Mouse (Mus musculus) hindlimb bud, embryonic 11.5 days (tissue): ENCODE results near the gene Pir.
A peak's percentile ranks its signal among the peaks of the same experiment; 100 is the strongest.

Experiments
- DNase-seq: peaks from one replicate; pipeline ENCODE4 v3.0.0-alpha.2; 2012; ENCODE audit warnings: low read depth, low spot score; ENCODE audit errors: extremely low spot score

Gene Pir

DNA sequence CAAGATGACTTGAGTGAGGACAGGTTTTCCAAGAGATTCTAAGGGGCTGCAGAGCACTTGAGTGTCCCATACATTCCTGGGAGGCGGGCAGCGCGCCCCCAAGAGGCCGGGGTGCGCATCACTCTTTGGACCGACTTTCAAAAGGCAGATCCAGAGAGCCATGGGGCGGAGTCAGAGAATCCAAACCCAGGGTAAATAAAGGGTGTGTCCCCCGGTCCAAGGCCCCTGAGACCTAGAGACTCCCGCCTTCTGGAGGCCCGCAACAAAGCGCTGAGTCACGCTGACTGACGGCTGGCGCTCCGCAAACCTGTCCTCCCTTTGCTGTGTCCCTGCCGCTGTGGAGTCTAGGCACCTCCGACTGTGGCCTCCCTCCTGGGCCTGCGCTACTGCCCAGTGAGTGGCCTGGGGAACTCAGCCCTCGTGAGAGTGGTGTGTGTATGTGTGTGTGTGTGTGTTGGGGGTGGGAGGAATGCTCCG, at the start of gene Pir:
Gene Pir (plus strand): TSS at position 87 of the 477 bp plus-strand sequence.
- DNase-seq = no peak

DNA sequence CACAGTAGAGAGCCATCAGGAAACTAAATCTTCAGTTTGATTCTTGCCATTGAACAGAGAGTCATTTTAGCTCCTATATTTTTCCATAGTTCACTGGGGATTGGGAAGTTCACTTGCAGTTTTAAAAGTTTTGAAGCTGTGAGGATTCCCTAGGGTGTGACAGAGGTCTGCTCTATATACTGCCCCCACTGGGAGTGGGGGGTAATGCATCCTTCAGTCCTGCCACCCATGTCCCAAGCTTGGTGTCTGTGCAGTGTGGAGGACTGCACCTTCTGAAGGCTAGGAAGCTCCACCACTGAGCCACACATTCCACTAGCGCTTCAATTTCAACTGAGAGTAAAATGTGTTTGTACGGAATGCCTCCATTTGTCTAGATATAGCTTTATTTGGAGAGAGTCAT, 47.2 kb upstream of the Pir start:
- DNase-seq = no peak

DNA sequence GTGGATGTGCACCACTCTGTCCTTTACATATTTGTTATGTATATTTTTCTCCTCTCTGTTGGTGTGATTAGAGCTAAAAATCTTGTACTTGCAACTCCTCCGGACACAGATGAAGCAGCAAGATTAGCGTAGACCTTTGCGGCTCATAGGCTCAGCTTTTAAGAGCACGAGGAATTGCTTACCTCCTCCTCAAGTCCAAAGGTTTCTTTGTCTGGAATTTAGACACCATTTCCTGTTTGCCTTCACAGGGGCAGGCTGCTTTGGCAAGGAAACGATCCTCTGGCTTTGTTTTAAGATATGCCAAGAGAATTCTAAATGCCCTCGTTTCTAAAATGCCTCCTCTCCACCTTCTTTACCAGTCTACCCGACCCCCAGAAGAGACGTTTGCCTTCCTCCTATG, 35.8 kb upstream of the Pir start:
- DNase-seq = no peak

DNA sequence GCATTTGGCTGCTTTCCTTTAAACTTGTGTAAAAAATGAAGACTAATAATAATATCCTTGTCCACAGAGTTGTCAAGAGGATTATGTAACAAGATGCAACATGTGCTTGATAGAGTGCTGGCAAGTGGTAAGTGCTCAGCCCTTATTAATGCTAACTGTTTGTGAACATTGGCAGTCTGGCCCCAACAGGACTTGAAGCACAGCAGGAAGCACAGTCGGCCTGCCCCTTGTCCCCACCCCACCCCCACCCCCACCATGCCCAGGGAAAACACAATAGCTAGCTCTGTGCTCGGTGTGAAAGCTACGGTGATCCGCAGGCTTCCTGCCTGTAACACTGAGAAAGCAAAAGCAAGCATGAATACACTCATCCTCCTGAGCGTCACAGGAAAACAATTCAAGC, 23.5 kb upstream of the Pir start:
- no peak for DNase-seq

DNA sequence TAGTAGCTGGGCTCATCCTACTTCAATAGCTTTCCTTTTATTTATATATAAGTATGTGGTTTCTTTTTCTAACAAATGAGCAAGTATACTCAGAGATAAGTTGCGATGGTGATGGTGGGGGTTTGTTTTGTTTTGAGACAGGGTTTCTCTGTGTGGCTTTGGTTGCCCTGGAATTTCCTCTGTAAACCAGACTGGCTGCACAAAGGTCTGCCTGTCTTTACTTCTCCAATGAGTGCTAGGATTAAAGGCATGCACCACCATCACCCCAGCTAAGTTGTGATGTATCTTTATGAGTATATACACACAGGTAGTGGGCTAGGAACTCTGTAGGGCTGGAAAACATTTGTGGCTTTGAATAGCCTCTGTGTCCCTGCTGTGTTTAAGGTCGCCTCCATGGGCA, 22.4 kb upstream of the Pir start:
- DNase-seq = no peak

DNA sequence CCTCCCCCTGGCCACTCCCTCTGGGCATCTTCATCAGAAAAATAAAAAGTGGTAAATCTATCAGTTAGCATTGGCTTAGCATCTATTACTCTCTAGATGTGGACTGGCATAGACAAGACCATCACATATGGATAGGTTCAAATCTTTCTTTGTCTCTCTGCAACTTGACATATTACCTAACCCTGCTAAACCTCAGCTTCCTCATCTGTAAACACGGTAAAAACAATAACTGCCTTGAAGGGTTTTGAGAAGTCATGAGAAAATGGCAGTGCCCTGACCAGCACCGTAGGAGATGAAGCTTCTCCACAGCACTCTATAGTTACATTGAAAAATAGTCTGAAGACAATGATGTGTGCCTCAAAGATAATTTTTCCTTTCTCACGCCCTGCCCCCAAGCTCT, 12.6 kb upstream of the Pir start:
- DNase-seq = no peak

DNA sequence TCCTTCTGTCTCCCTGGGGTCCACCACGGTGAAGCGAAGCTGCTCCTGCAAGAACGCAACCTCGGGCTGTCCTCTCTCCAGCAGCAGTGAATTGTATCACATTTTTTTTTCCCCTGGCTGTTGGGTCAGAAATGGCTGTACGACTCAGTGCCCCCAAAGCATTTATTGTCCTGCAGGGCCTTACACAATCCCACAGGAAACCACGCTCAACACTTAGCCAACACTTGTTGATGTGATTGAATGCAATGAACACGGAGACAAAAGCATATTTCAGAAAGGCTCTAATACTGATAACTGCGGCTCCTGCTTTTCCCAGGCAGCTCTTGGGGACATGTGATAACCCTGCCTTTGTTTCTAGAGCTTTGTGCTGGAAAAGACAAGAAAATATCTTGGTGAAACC, 11.1 kb upstream of the Pir start, which contains the start of gene Bmx:
Gene Bmx (minus strand): TSS at position 137 of the 400 bp plus-strand sequence.
- DNase-seq = no peak

DNA sequence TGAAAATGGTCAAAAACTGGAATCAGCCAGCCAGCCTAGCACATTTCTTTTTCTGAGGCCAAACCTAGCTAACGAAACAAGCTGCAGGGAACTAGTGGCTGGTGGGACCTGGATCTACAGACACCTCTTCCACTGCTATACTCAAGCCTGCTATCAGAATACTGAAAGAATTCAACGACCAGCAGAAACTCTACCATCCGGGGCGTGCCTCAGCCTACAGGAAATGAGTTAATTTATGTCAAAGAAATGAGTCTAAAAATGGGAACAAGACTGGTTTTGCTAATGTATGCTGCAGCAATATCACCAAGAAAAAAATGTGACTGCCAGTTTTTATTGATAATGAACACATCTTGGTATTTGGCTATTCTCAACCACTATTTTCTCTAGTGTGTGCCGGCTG, 10.5 kb upstream of the Pir start:
- no peak for DNase-seq

DNA sequence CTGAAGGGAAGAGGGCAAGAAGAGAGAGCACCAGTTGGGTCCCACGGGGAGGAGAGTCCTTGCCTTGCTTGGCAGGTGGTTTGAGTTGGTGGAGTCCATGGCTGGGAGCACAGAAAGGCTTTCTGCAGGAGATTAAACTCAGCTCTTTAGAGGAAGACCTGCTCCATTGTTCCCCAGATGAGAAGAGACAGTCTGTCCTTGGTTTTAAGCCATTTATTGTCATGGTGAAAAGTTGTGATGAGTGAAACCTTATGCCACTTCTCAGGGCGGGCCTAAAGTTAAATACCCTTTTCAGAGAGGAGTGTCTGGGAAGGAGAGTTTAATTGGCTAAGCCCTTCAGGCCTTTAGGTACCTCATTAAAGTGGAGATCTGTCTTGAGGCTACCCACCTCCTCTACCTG, 6.9 kb upstream of the Pir start:
- no peak for DNase-seq

DNA sequence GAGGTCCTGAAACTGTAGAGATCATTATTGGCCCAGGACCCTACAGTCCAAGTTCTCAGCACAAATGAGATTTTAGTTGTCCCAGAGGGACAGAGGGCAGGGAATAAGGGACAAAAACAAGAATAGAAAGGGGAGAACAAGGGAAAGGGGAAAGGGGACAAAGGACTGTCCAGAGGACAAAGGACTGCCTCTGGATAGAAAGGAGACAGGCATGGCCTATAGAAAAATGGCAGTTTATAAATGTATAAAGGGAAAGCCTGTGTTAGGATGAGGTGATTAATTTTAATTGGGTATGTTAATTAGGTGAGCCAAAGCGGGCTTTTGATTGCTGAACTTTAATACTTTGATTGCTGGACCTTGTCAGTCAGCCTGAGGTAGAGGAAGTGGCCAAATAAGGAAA, 4.3 kb upstream of the Pir start:
- no peak for DNase-seq

DNA sequence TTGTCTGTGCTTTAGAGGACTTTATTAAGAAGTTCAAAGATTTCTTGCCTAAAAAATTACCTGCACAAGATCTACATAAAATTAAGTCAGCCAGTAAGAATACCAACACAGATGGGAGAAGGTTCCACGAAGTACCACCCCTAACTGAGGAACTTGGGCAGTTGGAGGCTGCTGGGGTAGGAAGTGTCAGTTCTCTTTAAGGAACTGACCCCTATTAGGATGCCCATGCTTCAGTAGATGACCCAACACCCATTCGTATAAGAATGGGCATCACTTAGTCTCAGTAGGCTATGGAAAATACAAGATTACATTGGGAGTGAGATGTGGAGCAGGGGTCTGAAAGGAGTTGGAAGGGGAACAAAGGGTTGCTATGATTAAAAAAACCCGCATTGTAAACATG, 1.4 kb downstream of the Pir start:
- no peak for DNase-seq

DNA sequence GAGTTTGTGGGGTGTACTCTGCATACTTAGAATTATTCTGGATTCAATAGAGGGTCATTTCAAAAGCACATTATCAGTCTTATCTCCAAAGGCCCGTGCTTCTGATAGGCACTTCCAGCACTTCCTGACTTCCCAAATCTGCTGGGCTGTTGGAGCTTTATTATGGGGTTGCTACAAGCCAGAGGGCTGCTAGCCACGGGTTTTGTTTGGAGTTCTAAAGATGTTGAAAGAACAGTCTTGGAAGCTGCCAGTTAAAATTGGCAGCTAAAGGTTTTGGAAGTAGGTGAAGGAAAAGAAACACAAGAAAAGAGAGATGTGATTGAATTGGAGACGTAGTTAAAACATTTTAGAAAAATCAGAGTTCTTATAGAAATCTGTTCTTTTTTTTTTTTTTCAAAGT, 6.4 kb downstream of the Pir start:
- no peak for DNase-seq

DNA sequence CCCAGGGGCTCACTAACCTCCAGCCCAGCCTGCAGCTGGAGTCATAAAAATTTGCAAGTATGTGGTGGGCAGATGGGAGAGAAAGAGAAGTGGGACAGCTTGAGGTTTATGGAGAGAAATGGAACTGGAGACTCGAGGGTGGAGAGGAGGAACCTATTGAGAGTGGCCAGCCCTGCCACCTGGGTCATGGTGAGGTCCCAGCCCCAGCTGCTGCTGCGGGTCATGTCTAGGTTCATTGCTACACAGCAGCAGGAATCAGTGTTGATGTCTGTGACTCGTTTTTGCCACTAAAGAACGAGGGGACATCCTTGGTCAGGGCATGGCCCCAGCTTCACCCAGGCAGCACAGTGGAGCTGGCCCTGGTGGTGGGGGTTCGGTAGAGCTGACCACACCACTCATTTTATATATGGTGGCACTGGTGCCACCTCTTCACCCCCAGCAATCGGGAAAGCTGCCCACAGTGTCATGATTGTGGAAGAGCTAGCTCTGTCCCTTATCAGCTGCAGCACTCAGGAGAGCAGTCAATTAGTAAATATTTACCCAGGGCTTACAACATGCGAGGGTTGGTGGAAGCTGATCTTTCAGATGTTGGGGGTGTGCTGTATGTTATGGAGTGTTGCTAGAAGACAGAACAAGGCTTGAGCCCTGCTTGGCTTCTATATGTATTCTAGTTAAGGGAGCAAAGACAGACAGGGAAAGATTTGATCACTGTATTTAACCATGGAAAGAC, 11.9 kb downstream of the Pir start:
- DNase-seq = no peak

DNA sequence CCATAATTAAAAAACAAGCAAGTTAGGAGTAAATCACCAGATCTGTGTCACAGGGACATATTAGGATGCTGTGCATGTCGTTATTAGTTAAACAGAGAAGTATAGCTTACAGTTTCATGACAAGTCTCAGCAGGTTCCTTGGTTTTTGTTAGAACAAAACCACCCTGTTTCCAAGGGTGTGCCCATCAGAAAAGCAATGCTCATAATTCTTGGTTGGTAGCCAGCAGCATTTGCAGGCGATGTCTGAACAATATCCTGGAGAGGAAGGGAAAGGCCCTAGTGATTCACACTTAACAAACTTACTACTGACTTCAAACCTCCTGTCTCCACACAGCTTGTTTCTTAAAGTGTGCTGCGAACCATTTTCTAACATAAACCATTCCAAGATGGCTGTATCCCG, 14.6 kb downstream of the Pir start:
- no peak for DNase-seq

DNA sequence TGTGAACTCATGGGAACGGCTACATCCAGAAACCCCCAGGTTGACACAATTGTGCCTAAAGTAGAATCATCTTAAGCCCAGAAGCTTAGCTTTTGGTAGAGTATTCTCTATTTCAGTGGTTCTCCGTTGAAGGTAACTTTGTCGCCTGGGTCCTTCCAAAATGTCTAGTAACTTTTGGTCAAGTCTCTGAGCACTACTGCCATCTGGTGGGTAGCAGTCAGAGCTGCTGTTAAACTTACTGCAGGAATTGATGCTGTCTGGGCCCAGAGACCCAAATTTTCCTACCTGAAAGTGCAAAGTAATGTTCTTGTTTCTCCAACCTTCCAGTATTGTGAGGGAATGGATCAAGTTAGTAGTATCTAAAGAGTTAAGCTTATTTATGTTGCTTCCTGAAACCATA, 17.9 kb downstream of the Pir start:
- DNase-seq = no peak

DNA sequence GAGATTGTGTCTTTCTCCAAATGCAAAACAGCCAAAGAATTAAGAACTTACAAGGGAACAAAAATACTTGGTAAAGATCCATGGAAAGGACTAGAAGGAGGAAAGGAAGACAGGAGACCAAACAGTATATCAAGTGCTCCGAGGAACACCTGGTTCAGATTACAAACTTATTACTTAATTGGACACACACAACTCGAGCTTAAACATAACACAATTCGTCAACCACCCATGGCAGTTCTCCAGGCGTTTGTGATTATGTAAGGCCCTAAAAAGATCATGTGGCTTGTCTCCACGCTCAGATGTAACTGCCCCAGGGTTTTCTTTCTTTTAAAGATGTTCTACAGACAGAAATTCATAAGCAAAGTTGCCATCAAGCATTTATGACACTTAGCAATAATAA, 22.0 kb downstream of the Pir start:
- no peak for DNase-seq

DNA sequence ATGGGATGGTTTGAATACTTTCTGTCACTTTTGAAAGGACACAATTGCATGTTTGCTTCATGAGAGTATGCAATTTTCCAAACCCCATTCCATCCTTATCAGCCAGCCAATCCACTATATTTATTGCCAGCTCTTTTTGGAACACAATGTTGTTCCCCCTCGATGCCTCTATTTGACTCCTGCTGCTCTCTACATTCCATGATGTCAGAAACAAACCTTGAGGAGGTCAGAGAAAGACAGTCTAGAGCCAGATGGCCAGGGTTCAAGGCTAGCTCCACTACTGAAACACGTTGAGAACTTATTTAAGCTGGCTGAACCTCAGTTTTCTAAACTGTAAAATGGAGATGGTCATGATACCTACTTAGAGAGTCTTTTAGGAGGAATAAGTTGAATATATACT, 37.1 kb downstream of the Pir start:
- DNase-seq = no peak

DNA sequence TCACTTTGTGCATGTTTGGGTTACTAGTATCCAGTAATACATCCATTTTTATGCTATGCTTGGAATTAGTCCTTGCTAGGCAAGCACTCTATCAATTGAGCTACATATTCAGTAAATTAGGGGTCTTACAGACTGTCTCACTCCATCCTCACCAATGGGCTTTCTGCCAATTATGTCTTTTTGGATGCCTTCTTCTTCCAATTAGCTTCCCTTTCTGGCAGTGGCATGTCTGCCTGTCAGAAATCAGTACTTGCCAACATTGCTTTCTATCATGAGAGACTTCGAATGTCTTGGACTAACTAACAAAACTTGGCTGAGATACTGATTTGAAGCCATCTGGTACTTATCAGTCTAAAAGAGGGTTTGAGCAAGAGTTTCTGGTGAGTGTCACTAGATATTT, 44.7 kb downstream of the Pir start:
- DNase-seq = no peak

DNA sequence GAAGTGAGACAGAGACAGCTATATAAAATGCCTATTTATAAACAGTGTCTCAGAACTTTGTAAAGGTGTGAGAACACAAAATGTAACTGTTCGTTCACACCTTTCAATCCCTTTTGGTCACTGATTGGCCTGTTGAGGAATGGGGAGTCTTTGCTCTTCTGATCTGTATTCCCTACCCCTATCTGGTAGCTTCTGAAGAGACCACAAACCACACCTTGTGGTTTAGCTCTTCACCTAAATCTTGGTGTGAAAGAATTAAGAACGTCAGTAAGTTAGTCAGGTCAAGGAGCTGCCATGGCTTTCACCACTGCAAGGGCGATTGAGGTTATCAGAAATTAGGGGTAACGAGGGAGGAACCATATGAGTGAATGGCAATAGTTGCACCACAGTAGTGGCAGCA, 49.4 kb downstream of the Pir start:
- no peak for DNase-seq

DNA sequence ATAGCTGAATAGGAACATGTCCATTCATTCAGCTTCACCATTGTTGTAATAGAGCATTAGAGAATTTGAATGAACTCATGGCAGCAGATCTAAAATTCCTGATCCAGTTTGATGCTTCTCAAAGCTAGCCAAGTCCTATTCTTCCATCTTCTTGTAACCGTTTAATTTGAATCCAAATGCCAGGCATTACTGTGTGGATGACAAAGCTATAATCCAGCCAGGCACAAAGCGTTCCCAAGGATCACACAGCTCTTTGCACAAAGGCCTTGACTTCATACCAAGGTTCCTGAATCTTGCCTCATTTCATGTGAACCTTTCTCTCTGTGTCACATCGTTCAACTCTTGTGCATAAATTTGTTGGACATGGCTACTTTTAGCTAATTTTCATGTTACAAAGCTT, 50.9 kb downstream of the Pir start:
- DNase-seq = no peak

DNA sequence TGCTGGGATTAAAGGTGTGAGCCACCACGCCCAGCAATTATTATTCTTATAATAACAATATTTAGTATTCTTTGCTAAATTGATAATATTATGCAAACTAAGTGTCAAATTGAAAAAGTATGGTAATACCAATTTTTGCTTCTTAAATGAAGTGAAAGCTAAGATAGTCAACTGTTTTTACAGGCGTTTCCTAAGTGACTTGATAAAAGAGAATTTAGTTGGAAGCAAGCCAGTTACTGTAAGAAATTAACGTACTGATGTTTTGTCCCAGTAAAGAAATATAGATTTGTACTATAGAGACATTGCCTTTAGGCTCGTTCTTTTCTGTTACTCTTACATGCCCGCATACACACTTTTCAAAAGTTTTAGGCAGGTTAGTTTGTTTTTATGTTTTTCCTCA, 53.3 kb downstream of the Pir start:
- DNase-seq = no peak

DNA sequence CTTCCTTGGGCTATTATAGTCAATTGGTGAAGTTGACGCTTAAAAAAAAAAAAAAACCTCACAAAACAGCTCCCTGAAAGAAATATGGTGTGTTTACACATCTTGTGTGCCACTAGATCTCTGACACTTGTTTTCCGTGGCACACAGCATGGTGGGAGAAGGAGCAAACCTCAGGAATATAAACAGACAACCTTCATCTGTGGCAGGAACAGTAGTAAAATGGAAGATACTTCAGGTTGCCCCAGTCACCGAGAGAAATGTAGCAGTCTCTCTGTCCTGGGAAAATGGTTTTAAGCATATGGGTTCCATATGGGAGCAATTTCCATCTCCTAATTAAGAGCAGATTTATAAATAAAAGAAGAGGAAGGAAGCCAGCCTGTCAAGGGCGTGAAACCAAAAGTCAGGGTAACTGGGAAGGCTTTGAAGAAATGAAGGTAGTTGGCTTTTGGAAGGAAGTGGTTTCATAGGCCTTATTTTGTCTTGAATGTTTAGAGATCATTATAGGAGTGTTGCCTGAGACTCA, 54.3 kb downstream of the Pir start:
- peak; percentile 68 for DNase-seq

DNA sequence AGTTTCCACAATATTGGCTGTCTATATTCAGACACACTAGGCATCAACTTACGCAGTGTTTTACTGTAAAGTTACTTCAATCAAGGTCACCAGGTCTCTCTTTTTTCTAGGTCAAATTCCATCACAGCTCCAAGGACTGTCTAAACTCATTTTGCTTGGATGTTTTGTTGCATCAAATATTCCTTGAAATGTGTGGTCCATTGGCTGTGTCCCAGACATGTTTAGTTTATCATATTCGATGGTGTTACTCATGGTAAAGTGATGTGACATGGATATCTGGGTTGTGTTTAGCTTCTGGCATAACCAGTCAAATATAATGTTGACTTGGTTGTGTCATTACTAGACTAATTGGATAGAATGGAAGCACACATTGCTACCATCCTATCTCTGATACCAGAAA, 61.2 kb downstream of the Pir start:
- DNase-seq = no peak
